Mouse (Mus musculus): Measurements from ENCODE around the gene Kank3.

The Kank3 gene

DNA sequence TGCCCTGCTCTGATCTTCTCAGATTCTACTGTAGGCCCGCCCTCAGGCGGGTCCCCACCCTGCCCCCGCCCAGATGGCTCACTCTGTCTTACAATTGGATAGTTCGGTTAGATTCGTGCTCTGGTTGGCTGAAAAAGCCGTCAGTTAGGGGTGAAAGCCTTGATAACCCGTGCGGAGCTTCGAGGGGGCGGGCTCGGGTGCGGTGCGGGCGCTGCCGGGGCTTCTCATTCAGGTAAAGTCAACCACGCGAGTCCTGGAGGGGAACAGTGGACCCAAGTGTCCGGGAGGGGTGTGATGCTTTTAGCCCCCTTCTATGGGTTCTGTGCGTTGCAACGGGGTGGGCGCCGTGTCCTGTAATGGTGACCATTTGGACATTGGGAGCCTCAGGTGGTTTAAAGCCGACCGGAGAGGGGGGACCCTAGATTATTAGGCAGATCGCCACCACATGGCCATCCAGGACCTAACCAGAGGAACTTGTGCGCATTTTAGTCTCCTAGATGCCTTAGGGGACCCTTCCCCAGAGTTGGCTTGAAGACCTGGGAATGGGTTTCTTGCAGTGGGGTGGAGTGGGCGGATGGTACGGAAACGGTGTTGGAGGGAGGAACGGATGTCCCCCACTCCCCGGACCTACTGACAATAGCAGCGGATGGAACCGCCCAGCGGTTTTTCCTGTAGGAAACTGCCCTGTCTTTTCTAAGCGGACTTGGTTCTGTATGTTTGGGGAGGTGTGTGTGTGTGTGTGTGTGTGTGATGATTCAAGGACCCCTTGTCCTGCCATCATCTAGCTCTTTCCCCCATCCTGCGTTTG, at the start of gene Kank3:
TSS of gene Kank3 (plus strand) at position 186 of the 808 bp plus-strand sequence.
- DNase-seq, result peak; percentile 89

DNA sequence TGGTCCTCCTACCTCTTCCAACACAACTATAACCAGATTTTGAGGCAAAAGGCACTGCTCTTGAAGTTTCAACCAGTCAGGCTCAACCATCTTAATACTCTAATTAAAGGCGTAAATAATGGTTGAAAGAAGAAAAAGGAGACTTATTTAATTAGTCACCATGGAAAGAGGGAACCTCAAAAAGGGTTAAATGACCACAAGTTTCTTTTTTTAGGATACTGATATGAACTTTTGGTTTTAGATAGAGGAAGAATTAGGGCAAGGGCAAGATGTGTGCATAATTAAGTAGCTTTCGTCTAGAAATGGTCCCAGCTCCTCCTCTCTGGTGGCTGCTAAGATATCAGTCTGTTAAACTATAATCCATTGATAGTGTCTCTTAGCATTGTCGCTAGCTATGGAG, 43.9 kb upstream of the Kank3 start:
- DNase-seq, result no peak

DNA sequence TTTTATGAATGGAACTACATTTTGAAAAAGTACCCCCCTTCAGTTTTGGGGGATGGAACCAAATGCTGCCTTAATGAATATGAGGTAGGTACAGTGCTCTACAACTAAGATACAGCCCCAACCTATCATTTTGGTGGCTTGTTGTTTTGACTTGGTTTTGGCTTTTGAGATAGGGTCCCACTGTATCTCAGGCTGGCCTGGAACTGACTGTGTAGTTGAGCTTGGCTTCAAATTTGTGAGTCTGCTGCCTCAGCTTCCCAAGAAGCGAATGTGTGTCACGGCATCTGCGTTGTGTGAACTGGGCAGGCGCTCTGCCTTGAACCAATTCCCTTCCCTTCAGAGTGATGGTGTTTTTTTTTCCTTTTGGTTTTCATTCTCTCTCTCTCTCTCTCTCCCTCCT, 38.7 kb upstream of the Kank3 start:
- DNase-seq, result no peak

DNA sequence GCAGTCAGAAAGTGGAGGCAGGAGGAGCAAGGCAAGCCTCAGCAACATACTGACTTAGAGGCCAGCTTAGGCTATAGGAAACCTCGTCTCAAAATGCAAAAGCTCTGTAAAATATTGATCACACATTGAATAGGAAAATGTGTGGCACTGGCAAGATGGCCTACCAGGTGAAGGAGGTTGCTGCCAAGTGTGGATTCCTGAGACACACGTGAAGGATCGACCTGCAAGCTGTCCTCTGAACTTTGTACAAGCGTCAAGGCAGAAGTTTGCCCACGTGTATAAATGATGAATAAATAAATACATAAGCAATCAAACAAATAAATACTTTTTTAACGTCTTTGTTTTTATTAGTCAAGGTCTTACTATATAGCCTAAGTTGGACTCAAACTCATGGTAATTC, 36.9 kb upstream of the Kank3 start:
- no peak for DNase-seq

DNA sequence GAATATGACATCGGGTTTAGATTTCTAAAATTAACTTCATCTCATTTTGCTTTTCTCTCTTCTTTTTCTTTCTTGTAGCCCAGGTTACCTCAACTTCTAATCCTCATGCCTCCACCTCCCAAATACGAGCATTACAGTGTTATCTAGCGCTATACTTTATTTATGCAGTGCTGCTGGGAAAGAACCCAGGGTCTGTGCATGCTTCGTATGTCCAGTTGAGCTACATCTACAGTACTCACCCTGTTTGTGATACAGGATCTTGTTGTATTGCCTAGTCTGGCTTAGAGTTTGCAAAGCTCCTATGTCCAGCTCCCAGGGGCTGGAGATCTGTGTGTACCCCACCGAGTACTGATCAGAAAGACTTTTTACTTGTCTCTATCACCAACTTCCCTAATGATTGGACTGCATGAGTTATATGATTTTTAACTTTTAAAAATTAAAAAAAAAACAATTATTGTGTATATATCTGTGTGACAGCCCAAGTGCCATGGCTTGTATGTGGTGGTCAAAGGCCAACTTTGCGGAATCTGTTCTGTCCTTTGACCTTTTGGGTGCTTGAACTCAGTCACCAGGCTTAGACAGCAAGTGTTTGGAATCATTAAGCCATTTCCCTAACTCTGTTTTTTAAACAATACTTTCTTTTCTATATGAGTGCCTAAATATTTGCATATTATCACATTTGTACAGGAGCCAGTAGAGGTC, 36.3 kb upstream of the Kank3 start:
- DNase-seq, result no peak

DNA sequence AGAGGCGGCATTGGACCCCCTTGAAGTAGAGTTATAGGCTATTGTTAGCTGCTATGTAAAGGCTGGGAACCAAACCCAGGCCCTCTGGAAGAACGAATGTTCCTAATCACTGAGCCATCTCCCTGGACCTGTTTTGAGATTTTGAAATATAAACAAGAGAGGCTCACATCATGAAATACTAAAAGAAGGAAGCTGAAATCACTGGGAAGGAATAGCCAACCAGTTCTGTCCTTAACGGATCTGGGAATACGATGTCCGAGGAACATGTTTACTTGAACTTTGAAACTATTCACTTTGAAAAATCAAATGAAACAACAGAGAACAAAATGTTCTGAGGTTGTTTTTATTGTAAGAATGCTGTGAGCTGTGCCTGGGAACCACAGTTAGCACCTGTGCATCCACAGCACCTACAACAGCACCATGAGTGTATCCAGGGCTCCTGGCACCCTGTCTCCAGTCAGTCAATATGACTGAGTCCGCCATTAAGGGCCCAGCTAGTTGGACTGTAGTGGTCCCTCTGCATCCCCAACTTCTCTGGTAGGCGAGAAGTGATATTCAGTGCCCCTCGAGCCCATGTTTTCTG, 35.7 kb upstream of the Kank3 start:
- no peak for DNase-seq

DNA sequence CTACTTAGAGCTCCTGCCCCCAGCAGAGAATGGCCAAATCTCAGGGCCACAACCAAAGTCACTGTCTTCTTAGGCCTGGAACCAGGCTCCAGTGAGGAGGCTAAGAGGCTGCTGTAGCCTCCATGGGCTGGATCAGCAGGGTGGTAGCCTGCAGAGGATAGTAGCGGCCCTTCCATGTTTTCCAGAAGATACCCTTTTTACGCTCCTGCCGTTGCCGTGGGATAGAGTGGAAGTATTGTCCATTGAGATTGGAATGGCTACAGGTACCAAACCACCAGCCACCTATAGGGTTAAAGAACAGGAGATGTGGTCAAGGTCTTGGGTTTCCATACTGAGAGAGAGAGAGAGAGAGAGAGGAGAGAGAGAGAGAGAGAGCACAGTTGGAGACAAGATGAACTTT, 35.0 kb upstream of the Kank3 start:
- no peak for DNase-seq

DNA sequence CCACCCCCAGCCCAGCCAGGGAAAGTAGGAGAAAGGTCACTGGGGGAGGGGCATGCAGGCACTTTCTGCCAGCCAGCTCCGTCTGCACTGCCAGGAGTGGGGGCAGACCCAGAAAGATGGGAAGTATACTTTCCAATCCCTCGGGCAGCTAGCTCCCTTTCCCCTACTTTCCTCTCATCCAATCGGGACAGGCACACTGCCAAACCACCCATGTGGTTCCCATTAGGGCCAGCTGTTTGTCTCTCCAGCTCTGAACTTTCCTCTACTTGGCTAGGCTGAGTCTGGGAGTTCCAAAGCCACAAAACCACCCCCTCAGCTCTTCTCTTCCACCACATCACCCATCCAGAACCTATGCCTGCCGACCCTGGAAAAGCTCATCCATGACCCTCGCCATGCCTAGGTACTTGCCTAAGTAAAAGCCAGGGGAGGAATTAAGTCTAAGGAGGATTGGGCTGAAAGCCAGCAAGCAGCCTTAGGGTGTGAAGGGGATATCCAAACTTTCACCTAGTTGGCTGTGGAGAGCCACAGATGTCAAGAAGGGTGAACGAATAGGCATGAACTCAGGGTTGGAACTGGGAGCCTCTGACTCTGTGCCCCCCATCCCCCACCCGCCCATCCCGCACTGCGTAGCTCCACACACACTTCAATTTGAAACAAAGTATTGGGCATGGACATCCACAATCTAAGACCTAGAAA, 30.9 kb upstream of the Kank3 start:
- DNase-seq, result no peak

DNA sequence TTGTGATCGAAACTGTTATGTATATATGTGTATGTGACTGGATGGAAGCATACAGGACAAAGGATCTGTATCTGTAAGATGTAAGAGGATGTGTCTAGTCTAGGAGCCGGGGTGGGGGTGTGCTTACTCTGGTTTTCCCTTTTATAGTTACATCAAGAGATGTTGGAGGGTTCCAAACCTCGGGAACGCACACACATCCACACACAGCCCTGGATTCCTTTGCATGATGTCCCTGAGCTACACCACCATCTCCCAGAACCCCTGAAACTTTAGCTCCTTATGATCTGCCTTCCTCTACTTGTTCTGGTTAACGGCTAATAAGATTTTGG, 30.4 kb upstream of the Kank3 start:
- DNase-seq, result no peak

DNA sequence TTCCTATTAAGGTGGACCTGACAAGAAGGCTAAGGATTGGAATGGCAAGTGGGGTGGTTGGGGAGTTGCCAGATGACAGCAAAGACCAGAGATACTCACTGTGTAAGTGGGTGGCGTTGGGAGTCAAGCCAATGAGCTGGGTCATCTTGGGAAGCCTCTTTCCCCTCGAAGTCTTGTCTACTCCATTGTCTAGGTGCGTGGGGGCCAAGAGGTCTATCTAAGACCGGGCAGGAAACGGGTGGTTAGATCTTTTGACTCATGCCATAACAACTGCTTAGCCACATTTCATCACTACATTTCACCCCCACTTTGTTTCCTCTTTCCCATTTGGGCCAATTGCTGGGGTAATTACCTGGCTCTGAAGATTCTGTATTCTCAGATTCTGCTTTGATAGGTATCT, 29.9 kb upstream of the Kank3 start:
- DNase-seq, result no peak

DNA sequence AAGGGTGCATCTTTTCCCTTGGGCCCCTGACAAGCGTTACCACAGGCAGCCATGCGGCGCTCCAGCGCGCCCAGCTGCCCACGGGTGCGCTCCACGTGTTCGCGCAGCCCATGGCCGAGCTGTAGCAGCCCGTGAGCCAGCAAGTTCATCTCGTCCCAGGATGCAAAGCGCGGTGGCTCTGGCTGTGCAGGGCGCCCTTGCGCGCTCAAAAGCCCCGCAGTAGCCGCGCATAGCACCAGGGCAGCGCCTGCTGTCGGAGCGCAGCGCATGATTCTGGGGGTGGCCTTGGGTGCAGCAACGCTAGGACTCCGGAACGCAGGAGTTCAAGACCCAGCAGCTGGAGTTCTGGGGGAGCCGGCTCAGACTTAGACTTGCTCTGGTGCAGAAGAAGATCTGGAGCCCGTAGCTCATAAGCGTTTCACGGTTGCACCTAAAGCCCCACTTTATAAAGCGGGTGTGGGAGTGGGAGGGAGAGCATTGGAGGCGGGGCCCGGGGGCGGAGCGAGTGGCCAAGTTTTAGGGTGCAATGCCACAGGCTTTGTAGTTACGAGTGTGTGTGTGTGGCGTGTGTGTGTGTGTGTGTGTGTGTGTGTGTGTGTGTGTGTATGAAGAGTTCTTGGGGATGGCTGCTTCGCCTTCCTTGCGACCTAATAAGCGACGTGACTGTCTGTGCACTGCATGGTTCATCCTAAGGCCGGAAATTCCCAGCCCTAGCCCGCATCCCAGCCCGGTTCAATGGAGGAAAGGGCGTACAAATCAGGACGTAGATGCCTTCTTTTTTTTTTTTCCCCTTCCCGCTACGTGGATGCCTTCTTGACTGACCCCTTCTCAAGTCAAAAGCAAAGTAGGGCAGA, 29.0 kb upstream of the Kank3 start, which contains the start of gene Angptl4:
TSS of gene Angptl4 (minus strand) at position 707 of the 854 bp plus-strand sequence.
- peak; percentile 82 for DNase-seq

DNA sequence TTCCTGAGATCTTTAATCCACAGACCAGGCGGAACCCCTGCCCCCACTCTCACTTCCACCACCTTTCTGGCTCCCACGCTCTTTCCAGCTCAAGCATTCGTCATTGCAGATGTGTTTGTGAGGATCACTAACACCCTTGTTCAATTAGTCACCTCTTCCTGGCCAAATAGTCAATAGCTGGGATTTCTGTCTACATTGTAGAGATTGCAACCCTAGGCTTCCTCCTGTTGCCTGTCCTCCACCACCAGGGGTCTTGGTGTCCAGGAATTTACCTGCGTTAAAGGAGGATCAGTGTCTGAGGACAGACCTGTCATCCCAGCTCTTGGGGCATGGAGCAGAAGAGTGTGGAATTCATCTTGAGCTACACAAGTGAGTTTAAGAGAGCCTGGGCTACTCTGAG, 28.3 kb upstream of the Kank3 start:
- no peak for DNase-seq

DNA sequence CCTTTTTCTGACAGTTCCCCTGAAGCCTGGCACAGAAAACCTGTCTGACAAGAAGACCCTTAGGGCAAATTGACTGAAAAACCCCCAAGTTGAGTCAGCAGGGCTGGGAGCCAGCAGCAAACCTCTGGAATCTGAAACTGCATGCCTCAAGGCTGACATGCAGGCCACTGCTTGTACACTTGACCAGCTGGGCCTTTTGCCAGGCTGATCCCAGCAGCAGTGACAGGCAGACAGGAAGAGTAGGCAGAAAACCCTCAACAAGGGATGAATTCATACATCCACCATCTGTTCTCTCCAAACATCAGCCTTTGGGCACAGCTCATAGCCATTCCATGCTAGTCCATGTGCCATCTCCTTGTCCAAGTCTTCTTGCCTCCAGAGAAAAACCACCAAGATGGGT, 26.9 kb upstream of the Kank3 start:
- DNase-seq, result no peak

DNA sequence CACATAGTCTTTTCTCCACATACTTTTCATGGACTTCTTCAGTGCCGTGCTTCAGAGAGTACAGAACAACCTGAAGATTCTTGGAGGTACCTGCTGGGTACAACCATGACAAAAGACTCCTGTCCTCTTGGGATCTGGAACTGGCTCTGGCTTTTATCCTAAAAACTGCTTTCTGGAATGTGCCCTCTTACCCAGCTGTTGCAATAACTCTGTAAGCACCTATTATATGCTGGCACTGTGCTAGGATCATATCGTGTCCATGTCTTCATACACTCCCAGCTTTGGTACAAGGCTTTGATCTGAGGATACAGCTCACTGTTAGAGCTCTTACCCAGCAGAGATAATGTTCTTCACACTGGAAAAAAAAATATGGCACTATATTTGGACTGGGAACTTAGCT, 25.4 kb upstream of the Kank3 start:
- DNase-seq, result no peak

DNA sequence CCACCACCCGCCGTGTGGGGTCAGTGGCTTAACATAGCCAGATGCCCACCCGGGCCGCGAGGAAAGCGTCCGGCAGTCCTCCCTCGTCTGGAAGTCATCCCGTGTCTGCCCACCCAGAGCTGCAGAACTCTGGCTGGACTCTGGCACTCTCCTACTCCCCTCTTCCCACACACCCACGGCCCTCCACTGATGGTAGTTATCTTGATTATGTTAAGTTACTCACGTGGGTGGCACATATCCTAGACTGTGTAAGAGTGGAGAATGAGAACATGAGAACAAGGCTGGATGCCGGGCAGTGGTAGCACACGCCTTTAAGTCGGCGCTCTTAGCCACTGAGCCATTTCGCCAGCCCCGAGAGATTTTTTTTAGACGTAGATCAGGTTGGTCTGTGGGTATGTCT, 23.9 kb upstream of the Kank3 start:
- no peak for DNase-seq

DNA sequence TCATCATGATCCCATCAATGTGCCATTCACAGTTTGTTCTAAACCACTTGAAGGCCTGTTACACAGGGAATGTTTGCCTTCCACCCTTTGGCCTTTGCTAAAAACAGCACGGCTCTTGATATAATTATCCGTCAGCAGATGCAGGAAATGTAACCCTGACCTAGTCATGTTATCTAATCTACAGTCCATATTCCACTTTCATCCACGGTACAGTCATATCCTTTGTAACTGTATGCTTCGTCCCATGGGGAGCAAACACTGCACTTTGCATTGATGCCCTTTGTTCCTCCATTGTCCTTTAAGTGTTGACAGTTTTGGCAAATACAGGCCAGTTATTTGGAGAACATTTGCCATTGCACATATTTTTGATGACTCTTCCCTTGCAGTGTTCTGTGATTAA, 21.6 kb upstream of the Kank3 start:
- no peak for DNase-seq

DNA sequence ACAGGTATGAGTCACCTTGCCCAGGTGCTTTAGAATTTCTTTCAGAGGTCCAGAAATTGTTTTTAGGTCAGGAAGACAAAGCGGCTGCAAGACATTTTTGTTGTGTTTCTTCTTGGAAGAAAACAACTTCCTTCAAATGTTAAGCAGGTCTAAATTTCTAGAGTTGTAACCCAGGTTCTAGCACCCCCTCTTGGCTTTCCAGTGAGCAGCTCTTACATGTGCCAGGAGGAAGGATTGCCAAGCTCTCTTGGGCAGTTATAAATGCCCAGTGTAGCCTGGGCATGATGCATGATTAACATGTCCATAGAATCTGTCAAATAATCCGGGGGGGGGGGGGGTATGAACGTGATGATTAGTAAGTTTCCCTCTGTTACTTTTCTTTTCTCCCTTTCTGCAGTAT, 12.0 kb upstream of the Kank3 start:
- no peak for DNase-seq

DNA sequence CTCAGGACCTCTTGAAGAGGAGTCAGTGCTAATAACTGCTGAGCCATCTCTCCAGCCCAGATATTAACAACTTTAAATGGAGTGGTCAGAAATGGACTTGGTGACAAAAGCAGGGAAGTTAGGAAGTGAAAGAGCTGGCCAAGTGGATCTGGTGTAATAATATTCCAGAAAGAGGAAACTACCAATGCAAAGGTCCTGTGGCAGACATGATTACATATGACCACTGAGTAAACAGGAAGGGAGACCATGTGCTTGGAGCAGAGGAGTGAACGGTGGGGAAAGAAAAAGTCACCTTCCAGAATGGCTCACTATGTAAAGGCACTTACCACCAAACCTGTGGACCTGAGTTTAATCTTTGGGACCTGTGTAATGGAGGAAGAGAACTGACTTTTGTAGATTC, 11.0 kb upstream of the Kank3 start:
- DNase-seq, result no peak

DNA sequence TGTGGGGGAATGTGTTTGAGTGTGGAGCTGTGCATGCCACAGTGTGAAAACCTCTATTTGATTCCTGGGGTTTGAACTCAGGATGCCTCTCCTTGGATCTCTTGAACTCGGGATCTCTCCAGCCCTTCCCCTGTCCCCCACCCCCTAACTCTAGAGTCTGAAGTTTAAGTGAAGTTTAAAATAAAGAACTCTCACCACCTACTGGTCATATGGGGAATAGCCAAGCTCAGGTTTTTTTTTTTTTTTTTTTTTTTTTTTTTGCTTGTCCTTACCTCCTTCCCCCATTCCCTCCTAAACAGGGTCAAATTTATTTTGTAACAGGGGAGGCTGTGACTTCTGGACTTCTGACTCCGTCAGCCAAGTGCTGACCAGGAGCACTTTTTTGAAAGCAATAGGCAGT, 8.1 kb upstream of the Kank3 start:
- no peak for DNase-seq

DNA sequence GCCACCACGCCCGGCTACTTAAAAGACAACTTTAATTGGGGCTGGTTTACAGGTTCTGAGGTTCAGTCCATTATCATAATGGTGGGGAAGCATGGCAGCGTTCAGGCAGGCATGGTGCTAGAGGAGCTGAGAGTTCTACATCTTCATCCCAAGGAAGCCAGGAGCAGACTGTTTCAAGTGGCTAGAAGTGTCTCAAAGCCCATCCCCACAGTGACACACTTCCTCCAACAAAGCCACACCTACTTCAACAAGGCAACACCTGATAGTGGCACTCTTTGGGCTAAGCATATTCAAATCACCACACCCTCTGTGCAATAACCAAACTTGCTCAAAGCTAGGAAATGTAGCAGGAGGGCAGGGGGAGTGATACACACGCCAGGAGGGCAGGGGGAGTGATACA, 6.1 kb upstream of the Kank3 start:
- no peak for DNase-seq

DNA sequence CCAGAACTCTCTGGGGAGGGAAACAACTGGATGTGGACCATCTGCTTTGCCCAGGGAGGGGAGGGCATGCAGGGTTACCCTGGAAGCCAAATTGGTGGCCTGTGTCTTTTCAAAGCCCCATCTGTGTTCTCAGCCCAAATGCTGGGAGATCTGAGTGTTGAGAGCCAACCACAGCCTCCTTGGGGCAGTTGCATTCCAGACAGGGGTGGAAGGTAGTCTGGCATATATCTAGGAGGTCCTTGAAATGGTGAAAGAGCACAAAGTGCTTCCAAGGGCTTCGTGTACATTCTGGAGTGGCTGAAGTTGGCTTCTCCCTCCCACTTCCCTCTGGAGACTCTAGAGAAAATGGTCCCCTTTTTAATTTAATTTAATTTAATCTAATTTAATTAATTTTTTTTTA, 5.6 kb upstream of the Kank3 start:
- no peak for DNase-seq

DNA sequence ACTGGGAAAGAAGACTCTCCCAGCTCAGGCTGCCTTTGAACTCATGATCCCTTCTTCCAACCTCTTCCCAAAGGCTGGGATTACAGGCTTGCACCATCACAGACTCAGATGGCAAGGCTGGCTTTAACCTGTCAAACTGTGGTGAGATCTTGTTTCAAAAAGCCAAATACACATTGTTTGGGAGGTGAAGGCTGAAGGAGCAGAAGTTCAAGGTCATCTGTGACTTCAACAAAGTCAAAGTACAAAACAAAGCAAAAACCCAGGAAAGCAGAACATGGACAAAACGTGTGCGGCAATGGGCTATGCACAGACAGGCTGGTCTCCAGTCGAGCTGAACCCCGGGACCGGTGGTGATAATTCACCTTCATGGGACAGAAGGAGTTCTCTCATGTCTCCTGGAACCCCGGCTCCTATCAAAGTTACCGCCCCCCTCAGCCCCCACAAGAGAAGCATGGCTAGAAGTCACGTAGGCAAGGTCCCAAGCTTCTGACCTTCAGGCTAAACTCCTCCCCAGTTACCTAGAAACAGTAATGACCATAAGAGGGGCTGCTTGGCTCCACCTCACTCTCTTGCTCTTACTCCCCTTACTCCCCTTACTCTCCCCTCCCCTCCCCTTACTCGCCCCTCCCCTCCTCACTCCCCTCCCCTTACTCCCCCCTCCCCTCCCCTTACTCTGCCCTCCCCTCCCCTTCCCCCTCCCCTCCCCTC, 3.0 kb upstream of the Kank3 start:
- DNase-seq, result no peak

Measured in thymus, postnatal 25 days (tissue).